Mouse (Mus musculus) frontal cortex, postnatal 14 days (tissue): Measurements from ENCODE around the gene Rbm17.
"Not testable (repeated sequence)": the region's sequence is repeated elsewhere in the genome, so short reads cannot be mapped to it uniquely, and the experiment has no call there.

Experiments
- DNase-seq, 2 experiments: peaks; one replicate each; pipeline ENCODE4 v3.0.0; 2022; ENCODE audit warnings: low spot score in 2 of 2

Gene Rbm17

DNA sequence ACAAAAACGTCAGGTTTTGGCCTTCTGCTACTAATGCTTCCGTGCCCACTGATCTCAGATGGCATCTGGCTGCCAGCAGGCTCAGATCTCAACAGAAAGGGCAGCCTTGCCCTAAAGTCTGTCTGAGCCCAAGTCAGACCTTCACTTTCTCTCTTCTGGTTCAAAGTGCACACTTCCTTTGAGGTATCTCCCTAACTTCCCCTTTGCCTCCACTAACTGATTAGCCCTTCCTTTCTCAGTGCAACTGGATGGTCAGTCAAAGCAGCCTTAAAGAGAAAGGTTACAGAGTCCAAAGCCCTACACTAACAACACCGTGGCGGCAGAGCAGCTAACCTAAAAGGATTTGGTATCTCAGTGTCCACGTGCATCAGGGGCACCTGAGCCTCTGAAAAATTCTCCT lies 59.6 kb downstream of the Rbm17 start:
- DNase-seq, result no peak

GRCm38 (mm10) chr2:11543158-11543557 lies 60.8 kb downstream of the Rbm17 start:
- no peak for DNase-seq

DNA sequence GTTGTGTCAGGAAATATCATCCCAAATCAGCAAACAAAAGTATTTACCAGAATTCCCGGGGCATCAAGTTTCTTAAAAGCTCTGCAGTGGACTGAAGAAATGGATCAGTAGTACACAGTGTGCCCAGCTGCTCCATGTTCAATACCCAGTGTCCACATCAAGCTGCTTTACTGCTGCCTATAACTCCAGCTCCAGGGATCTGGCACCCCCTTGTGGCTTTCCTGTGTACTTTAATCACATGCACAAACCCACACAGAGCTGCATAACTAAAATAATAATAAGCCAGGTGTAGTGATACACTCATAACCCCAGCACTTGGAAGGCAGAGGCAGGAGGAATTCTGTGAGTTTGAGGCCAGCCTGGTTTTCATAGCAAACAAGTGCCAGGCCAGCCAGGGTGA lies 61.3 kb downstream of the Rbm17 start:
- peak; percentile 36 to 67 for DNase-seq

GRCm38 (mm10) chr2:11542121-11542520 lies 61.8 kb downstream of the Rbm17 start:
- DNase-seq, result no peak

DNA sequence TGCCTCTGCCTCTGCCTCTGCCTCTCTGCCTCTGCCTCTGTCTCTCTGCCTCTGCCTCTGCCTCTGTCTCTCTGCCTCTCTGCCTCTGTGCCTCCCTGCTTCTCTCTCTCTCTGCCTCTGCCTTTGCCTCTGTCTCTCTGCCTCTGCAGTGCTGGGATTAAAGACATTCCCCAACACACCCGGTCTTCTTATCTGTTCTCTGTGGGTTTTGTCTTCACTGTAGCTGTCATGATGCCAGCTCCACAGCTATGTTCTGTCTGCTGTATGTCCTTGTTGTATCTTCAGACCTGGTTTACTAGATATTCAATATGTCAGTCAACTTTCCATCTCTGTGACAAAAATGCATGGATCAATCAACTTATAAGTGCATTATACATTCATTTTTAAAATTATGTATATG lies 62.4 kb downstream of the Rbm17 start:
- not testable (repeated sequence) for DNase-seq

DNA sequence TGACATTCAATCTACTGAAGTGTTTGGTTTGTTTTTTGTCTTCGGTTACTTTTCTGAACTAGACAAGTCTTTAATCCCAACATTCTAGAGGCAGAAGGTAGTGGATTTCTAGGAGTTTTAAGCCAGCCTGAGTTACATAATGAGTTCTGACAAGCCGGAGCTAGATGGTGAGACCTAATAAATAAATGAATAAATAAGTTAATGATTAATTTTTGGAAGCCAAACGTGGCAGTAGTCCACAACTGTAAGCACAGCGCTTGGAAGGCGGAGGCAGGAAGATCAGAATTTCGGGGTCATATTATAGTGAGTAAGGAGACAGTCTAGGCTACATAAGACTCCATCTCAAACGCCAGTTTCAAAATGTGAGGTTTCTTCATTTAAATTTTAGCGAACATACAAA lies 68.0 kb downstream of the Rbm17 start:
- DNase-seq, result no peak
